Mouse (Mus musculus) left cerebral cortex, adult 2 months (tissue): Measurements from ENCODE around the gene Epb41l1. TPM values are rescaled to one million over a fixed set of nuclear protein-coding genes. Genes with fewer than 3 reads are reported as not detected.

ENCODE experiments used
- DNase-seq, 2 experiments: peaks; one replicate each; pipeline ENCODE4 v3.0.0; 2021 to 2022; ENCODE audit warnings: low spot score in 2 of 2, mixed read lengths in 1 of 2; ENCODE audit errors: extremely low spot score in 1 of 2
- H3K27ac ChIP-seq: fragments of 200-600 bp; 2 replicates; pipeline ENCODE4 v1.8.1; 2022
- H3K4me3 ChIP-seq: fragments of 200-600 bp; 2 replicates; pipeline ENCODE4 v1.8.1; 2022
- CTCF ChIP-seq: fragments of 200-600 bp; IDR thresholded peaks from 2 replicates; pipeline ENCODE4 v1.8.1; 2022; ENCODE audit warnings: antibody characterized with exemption, mild to moderate bottlenecking, moderate library complexity
- intact Hi-C: fragments of 180-260 bp; cut with DNase I; formaldehyde crosslinking; loops from one replicate; pipeline ENCODE4 v1.15.1; 2025
- total RNA-seq, 2 experiments: library from RNA; stranded (reverse); gene quantifications; 2 replicates each; pipeline ENCODE4 v1.2.3; 2021

Epb41l1 gene
- total RNA-seq, 2 experiments from 2014 or later, result 376 to 385 TPM

DNA sequence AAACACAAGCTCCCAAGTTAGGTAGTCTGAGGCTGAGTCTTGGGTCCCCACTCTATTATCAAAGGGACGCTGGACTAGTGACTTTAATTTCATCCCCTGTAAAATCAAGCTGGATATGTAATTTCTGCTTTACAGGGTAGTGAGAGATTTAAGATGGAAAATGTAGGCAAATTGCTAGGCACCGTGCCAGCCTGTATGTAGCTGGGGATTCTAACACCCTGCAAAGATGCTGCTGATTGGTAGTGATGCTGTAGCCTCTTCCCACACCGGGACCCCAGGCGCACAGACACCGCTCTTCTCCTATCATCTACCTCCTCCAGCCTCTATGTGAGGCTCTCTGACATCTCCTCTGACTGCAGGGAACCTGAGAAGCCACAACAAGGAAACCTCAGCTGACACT is 48.2 kb downstream of the Epb41l1 start:
- no peak for TF ChIP-seq CTCF
- intact Hi-C loops, result no loop called here
- no peak for DNase-seq
- H3K4me3 ChIP-seq, result no peak overlapping the region
- no peak overlapping the region for H3K27ac ChIP-seq

GRCm38 (mm10) chr2:156469508-156469907 is 48.8 kb downstream of the Epb41l1 start:
- Histone ChIP-seq H3K4me3 (no peak overlapping the region), H3K27ac (no peak overlapping the region)
- intact Hi-C loops, result no loop called here
- DNase-seq, result no peak
- TF ChIP-seq CTCF, result no peak

GRCm38 (mm10) chr2:156470938-156471337 is 50.2 kb downstream of the Epb41l1 start:
- DNase-seq, result no peak
- H3K27ac ChIP-seq, result no peak overlapping the region
- no peak overlapping the region for H3K4me3 ChIP-seq
- no peak for TF ChIP-seq CTCF
- intact Hi-C loops, result no loop called here

GRCm38 (mm10) chr2:156472336-156472735 is 51.6 kb downstream of the Epb41l1 start:
- no peak for DNase-seq
- H3K27ac ChIP-seq, result no peak overlapping the region
- no peak overlapping the region for H3K4me3 ChIP-seq
- intact Hi-C loops, result no loop called here
- no peak for TF ChIP-seq CTCF

DNA sequence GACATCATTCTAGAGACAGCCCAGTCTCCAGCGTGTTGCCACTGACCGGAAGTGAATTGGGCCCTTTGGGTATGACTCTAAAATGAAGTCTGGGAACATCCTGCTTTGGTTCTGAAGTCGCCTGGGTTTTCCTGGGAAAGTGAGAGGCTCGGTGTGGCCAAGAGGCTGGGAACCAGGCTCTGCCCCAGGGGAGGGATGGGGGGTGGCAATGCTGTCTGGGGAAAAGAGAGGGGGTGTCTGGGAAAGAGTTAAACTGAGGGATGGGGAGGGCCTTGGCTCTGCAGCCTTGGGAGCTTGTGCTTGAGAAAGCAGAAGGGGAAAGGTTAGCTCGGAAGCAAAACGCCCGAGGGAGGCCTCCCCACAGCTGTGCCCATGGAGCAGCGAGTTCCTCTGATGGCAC is 53.0 kb downstream of the Epb41l1 start:
- intact Hi-C loops, result no loop called here

DNA sequence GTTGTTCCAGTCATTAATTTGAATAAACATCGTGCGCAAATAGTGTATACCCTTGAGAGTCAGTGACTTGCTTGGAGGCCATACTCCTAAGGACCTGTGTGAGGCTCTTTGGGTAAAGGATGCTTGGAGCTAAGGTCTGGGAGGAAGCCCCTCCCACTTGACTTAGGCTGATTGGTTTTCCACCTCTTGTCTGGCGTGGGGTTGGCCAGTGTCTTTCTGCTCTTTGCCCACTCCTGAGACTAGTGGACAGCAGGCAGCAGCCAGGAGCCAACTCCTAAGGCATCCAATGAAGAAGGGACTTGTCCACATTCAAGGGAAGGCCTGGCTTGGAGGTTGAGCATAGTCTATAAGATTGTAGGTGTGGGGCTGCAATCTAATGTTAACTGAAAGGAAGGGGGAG is 53.4 kb downstream of the Epb41l1 start:
- DNase-seq, result no peak
- no peak overlapping the region for H3K4me3 ChIP-seq
- no peak for TF ChIP-seq CTCF
- H3K27ac ChIP-seq, result peak overlapping the region; percentile 55
- intact Hi-C loops, result no loop called here

More for the DNA sequence above, 53.0 kb downstream of the Epb41l1 start:
- Histone ChIP-seq H3K4me3 (no peak overlapping the region), H3K27ac (no peak overlapping the region)
- no peak for DNase-seq
- TF ChIP-seq CTCF, result no peak

- no peak for TF ChIP-seq CTCF
- Histone ChIP-seq H3K27ac (peak overlapping the region; percentile 96), H3K4me3 (peak overlapping the region; percentile 83)
- no peak for DNase-seq
- intact Hi-C loops, result loop anchor here (5.0 kb wide), 1 partner anchor 93 kb away; no protein-coding TSS in a partner anchor
Observed at GRCm38 (mm10) chr2:156474891-156475284, 54.2 kb downstream of the Epb41l1 start.

- no peak for TF ChIP-seq CTCF
- intact Hi-C loops, result loop anchor here (5.0 kb wide), 1 partner anchor 93 kb away; no protein-coding TSS in a partner anchor
- Histone ChIP-seq H3K27ac (peak overlapping the region; percentile 98), H3K4me3 (peak overlapping the region; percentile 83)
- peak; percentile 73 to 74 for DNase-seq
Observed at GRCm38 (mm10) chr2:156475285-156476110, 54.8 kb downstream of the Epb41l1 start.

DNA sequence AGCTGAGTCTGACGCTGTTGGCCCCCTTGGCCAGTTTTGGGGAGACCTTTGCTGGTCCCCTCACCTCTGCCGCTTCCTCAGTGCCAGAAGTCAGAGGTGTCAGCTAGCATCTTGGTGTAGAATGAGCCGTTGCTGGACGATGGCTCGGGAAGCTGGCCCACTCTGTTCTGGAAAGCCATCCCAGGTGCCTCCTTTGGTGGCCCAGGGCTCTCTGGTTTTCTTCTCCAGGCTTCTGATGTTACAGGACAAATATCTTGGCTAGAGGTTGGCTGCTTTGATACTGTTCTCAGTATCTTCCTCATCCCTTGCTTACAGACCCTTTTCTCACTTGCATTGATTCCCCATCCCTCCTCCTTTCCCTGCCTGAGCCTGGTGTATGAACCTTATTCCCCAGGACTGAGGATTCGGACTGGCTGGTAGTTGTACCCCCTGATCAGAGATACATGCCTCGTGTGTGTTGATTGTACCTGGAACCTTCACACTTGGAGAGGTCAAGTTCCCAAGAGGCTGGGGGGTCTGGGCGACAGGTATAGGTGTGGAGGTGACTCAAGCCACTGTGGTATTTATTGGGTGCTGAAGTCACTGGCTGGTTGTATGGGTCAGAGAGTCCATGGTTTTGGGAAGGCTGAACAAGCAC is 55.5 kb downstream of the Epb41l1 start:
- TF ChIP-seq CTCF, result no peak
- Histone ChIP-seq H3K27ac (peak overlapping the region; percentile 98), H3K4me3 (peak overlapping the region; percentile 83)
- intact Hi-C loops, result loop anchor here (5.0 kb wide), 1 partner anchor 94 kb away; no protein-coding TSS in a partner anchor
- no peak for DNase-seq

- no peak for DNase-seq
- intact Hi-C loops, result loop anchor here (5.0 kb wide), 1 partner anchor 94 kb away; no protein-coding TSS in a partner anchor
- Histone ChIP-seq H3K27ac (peak overlapping the region; percentile 98), H3K4me3 (peak overlapping the region; percentile 83)
- TF ChIP-seq CTCF, result no peak
Observed at GRCm38 (mm10) chr2:156476748-156477151, 56.0 kb downstream of the Epb41l1 start.

GRCm38 (mm10) chr2:156478046-156478690 is 57.5 kb downstream of the Epb41l1 start:
- DNase-seq, result no peak
- TF ChIP-seq CTCF, result no peak
- intact Hi-C loops, result loop anchor here (5.0 kb wide), 1 partner anchor 96 kb away; no protein-coding TSS in a partner anchor
- H3K27ac ChIP-seq, result peak overlapping the region; percentile 98
- peak overlapping the region; percentile 83 for H3K4me3 ChIP-seq

GRCm38 (mm10) chr2:156479833-156480232 is 59.1 kb downstream of the Epb41l1 start:
- TF ChIP-seq CTCF, result no peak
- intact Hi-C loops, result loop anchor here (5.0 kb wide), 1 partner anchor 98 kb away; no protein-coding TSS in a partner anchor
- no peak for DNase-seq
- Histone ChIP-seq H3K27ac (peak overlapping the region; percentile 78), H3K4me3 (peak overlapping the region; percentile 16)
